Mouse (Mus musculus): Measurements from ENCODE around the gene 1700012B09Rik.

DNA sequence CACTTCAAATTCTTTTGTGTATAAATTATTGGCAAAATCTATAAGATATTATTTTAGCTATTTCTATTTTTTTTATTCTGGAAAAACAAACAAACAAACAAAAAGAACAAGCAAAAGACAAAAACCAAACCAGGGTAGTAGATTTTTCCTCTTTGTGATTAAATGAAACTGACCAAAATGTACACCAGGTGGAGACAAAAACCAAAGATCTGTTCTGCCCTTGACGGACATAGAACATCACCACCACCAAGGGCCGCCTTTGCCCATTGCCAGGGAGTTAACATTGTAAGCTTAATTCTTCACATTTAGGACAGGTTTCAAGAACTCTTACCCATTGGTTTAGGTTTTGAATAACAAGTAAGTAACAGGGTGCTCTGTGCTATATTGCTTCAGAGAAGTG lies 3.0 kb upstream of the 1700012B09Rik start:
- TF ChIP-seq POLR2A (IDR thresholded peaks at IDR 0.05; ENCODE audit: insufficient read depth, low read depth, low read length), result no peak
- TF ChIP-seq CTCF (IDR thresholded peaks at IDR 0.05; ENCODE audit: insufficient read depth, low read depth, low read length), result no peak
